Mouse (Mus musculus) myocyte (in vitro differentiated cells): Measurements from ENCODE around the gene Clec18a. TPM values are rescaled to one million over a fixed set of nuclear protein-coding genes. Genes with fewer than 3 reads are reported as not detected.
A peak's percentile ranks its signal among the peaks of the same experiment; 100 is the strongest.

Experiments
- H3K27me3 ChIP-seq: one replicate; pipeline ENCODE4 v1.6.1; 2011; ENCODE audit not compliant: control insufficient read depth, insufficient read depth, insufficient read length
- H3K36me3 ChIP-seq: one replicate; pipeline ENCODE4 v1.6.1; 2011; ENCODE audit not compliant: control insufficient read depth, insufficient read depth
- H3K4me2 ChIP-seq: one replicate; pipeline ENCODE4 v1.6.1; 2011; ENCODE audit warnings: low read depth, control low read depth
- H3K4me3 ChIP-seq: one replicate; pipeline ENCODE4 v1.5.1; 2011; ENCODE audit warnings: mild to moderate bottlenecking, control low read depth, moderate library complexity
- H3K79me2 ChIP-seq: one replicate; pipeline ENCODE4 v1.6.1; 2011; ENCODE audit not compliant: control insufficient read depth, insufficient read depth
- H3ac ChIP-seq: one replicate; pipeline ENCODE4 v1.6.1; 2011; ENCODE audit not compliant: control insufficient read depth, insufficient read length
- CEBPB ChIP-seq: IDR thresholded peaks from 2 replicates; pipeline ENCODE4 v1.6.1; 2011; ENCODE audit warnings: mild to moderate bottlenecking, moderate library complexity; ENCODE audit not compliant: poor library complexity, insufficient read depth, severe bottlenecking
- E2F4 ChIP-seq: IDR thresholded peaks from one replicate; pipeline ENCODE4 v1.6.1; 2011; ENCODE audit warnings: mild to moderate bottlenecking, control low read depth, moderate library complexity; ENCODE audit not compliant: insufficient read depth
- MAX ChIP-seq: IDR thresholded peaks from one replicate; pipeline ENCODE4 v1.6.1; 2011; ENCODE audit warnings: low read depth, mild to moderate bottlenecking, control low read depth
- MYOD1 ChIP-seq, 3 experiments: IDR thresholded peaks; one replicate each; pipeline ENCODE4 v1.6.1; 2011; ENCODE audit warnings: control low read depth in 2 of 3, low read depth in 2 of 3, mild to moderate bottlenecking in 2 of 3, moderate library complexity in 1 of 3; ENCODE audit not compliant: insufficient read length in 2 of 3, control insufficient read depth in 1 of 3
- MYOG ChIP-seq, 3 experiments: IDR thresholded peaks; one replicate each; pipeline ENCODE4 v1.6.1; 2011; ENCODE audit warnings: control low read depth in 2 of 3, low read depth in 2 of 3, mild to moderate bottlenecking in 2 of 3; ENCODE audit not compliant: insufficient read length in 2 of 3, control insufficient read depth in 1 of 3, insufficient read depth in 1 of 3
- POLR2A ChIP-seq: IDR thresholded peaks from one replicate; pipeline ENCODE4 v1.6.1; 2011; ENCODE audit warnings: low read depth, mild to moderate bottlenecking, control low read depth, moderate library complexity; ENCODE audit not compliant: insufficient read length
- POLR2AphosphoS2 ChIP-seq: IDR thresholded peaks from one replicate; pipeline ENCODE4 v1.6.1; 2011; ENCODE audit warnings: low read depth, control low read depth; ENCODE audit not compliant: insufficient read length
- REST ChIP-seq: IDR thresholded peaks from one replicate; pipeline ENCODE4 v1.6.1; 2011; ENCODE audit warnings: mild to moderate bottlenecking, control low read depth, moderate library complexity; ENCODE audit not compliant: insufficient read depth, insufficient read length
- SRF ChIP-seq: IDR thresholded peaks from one replicate; pipeline ENCODE4 v1.6.1; 2011; ENCODE audit warnings: low read depth; ENCODE audit not compliant: control insufficient read depth, insufficient read length
- TCF12 ChIP-seq: IDR thresholded peaks from one replicate; pipeline ENCODE4 v1.6.1; 2011; ENCODE audit warnings: mild to moderate bottlenecking, control low read depth; ENCODE audit not compliant: poor library complexity, insufficient read depth, severe bottlenecking
- TCF3 ChIP-seq: IDR thresholded peaks from one replicate; pipeline ENCODE4 v1.6.1; 2011; ENCODE audit warnings: low read depth, control low read depth; ENCODE audit not compliant: insufficient read length
- USF1 ChIP-seq: IDR thresholded peaks from one replicate; pipeline ENCODE4 v1.6.1; 2011; ENCODE audit warnings: low read depth, mild to moderate bottlenecking, control low read depth, moderate library complexity
- polyA plus RNA-seq: library from polyadenylated mRNA; unstranded; fragments of >200 nt; fragmentation: generic; extraction: Trizol; gene quantifications from one replicate; pipeline ENCODE4 v1.2.1, GENCODE M21; 2012; ENCODE audit warnings: missing spikeins

Gene Clec18a
- polyA plus RNA-seq, 1 experiment, result 1.2 TPM

DNA sequence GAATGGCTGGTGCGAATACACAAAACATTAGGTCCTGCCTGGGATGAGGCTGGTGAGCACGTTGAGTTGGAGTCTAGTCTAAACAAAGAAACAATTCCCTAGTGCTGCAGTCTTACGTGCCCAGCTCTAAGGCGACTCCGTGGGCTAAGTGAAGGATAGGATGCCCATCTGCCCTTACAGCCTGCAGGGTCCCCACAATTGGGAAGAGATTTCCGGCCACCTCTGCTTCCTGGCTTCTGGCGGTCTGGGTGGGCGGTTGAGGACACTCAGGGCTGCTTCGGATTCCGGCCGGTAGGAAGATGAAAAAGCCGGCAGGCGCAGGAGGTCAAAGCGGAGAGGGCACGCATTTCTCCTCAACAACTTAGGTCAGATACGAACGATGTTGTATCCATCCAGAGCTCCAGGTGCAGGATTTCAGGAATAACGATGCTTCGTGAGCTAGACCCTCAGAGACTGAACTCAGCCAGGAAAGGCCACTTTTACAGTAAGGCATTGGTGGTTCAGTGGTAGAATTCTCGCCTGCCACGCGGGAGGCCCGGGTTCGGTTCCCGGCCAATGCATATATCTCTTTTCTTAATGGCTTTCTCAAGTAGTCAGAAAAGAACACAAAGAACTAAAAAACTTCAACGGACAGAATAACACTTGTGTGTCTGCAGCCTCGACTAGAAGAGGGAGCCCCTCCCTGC lies 30.0 kb downstream of the Clec18a start:
- no peaks in the 10 kb centered on the region for H3K36me3 ChIP-seq

DNA sequence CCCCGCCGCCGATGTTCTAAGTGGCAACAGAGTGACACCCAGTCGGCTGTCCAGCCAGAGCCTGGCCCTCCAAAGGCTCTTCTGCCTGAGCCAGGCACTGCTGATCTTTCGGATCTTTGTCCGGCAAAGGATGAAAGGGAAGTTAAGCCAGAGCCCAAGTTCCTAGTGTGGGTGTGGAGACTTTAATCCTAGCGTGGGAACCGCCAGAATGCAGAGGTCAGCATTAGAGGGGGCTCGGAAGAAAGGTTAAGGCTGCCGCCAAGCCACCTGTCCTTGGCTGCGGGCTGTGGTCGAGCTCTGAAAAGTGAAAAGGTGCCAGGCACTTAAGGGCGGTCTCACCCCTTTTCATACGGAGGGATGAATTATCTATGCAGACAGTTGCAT lies 30.5 kb downstream of the Clec18a start:
- Histone ChIP-seq H3K4me3 (peak overlapping the region; percentile 47), H3K36me3 (no peaks in the 10 kb centered on the region), H3K27me3 (no peaks in the 10 kb centered on the region), H3ac (peak overlapping the region; percentile 14), H3K4me2 (peak overlapping the region; percentile 90), H3K79me2 (peaks cover 11% of the 10 kb centered on the region)
- TF ChIP-seq TCF3 (no peak), POLR2AphosphoS2 (no peak), MYOG (IDR thresholded peaks at IDR 0.05; ENCODE audit: control insufficient read depth in 1 of 3, insufficient read depth in 1 of 3, insufficient read length in 2 of 3, low read depth in 2 of 3) (peak in 1 of 3 experiments; percentile 20), TCF12 (no peak), E2F4 (no peak), POLR2A (no peak), REST (no peak), MAX (no peak), SRF (no peak), CEBPB (no peak), MYOD1 (IDR thresholded peaks at IDR 0.05; ENCODE audit: control insufficient read depth in 1 of 3, insufficient read length in 2 of 3, low read depth in 2 of 3) (peak in 1 of 3 experiments; percentile 65), USF1 (no peak)

More for the DNA sequence above, 30.0 kb downstream of the Clec18a start:
- peaks cover 9% of the 10 kb centered on the region for H3K79me2 ChIP-seq
- TF ChIP-seq E2F4 (peak; percentile 33), CEBPB (no peak)
- H3K4me3 ChIP-seq, result peak overlapping the region; percentile 47
- peak overlapping the region; percentile 14 for H3ac ChIP-seq
- H3K4me2 ChIP-seq, result peak overlapping the region; percentile 90
- no peaks in the 10 kb centered on the region for H3K27me3 ChIP-seq

DNA sequence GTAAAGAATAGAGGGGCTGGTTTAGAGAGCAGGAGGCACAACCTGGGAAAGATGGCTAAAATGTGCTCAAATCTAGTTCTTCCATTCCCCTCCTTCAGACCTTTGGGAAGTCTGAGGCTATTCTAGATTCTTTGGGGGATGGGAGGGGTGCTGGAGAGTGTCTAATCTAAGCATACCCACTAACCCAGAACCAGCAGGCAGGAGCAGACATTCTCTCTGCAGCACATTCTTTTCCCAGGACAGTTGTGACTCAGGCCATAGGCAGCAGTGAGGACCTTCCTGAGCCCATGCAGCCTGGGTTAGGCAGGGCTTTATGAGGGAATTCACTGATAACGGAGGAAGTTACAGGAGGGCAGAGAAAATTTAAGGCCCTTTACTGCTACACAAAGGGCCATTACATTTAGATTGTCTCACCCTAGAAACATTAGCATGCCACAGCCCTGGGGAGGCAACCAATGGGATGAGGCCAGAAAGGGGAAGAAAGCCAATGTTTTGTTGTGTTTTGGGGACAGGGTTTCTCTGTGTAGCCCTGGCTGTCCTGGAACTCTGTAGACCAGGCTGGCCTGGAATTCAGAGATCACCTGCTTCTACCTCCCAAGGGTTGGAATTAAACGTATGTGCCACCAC lies 33.2 kb downstream of the Clec18a start:
- TF ChIP-seq MYOG (IDR thresholded peaks at IDR 0.05; ENCODE audit: control insufficient read depth in 1 of 3, insufficient read depth in 1 of 3, insufficient read length in 2 of 3, low read depth in 2 of 3), result no peak
- TF ChIP-seq POLR2AphosphoS2, result peak; percentile 24
- Histone ChIP-seq H3K36me3 (peaks cover 10% of the 10 kb centered on the region), H3K4me2 (peak overlapping the region; percentile 12), H3K79me2 (peaks cover 11% of the 10 kb centered on the region), H3K4me3 (no peak overlapping the region), H3ac (no peak overlapping the region), H3K27me3 (no peaks in the 10 kb centered on the region)

DNA sequence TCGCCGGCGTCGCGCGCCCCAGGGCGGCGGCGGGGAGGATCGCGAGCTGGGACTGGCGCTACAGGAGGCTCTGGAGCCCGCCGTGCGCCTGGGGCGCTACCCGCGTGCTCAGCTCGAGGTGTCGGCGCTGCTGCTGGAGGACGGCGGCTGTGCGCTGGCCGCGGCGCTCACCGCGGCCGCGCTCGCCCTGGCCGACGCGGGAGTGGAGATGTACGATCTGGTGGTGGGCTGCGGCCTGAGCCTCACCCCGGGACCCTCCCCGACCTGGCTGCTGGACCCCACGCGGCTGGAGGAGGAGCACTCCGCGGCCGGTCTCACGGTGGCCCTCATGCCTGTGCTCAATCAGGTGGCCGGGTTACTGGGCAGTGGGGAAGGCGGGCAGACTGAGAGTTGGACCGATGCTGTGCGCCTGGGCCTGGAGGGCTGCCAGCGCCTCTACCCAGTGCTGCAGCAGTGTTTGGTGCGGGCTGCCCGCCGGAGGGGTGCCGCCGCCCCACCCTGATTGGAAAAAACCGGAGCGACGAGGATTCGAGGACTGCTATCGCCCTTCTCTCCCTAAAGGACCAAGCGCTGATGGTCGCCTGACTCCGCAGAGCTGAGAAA lies 35.4 kb downstream of the Clec18a start:
- peaks cover 11% of the 10 kb centered on the region for H3K79me2 ChIP-seq
- TF ChIP-seq MYOD1 (IDR thresholded peaks at IDR 0.05; ENCODE audit: control insufficient read depth in 1 of 3, insufficient read length in 2 of 3, low read depth in 2 of 3) (peak in 1 of 3 experiments; percentile 11), USF1 (no peak), CEBPB (no peak), TCF12 (no peak), MAX (no peak), MYOG (IDR thresholded peaks at IDR 0.05; ENCODE audit: control insufficient read depth in 1 of 3, insufficient read depth in 1 of 3, insufficient read length in 2 of 3, low read depth in 2 of 3) (no peak), TCF3 (no peak), SRF (no peak), REST (no peak), POLR2A (peak; percentile 38), E2F4 (no peak), POLR2AphosphoS2 (no peak)
- no peaks in the 10 kb centered on the region for H3K27me3 ChIP-seq

DNA sequence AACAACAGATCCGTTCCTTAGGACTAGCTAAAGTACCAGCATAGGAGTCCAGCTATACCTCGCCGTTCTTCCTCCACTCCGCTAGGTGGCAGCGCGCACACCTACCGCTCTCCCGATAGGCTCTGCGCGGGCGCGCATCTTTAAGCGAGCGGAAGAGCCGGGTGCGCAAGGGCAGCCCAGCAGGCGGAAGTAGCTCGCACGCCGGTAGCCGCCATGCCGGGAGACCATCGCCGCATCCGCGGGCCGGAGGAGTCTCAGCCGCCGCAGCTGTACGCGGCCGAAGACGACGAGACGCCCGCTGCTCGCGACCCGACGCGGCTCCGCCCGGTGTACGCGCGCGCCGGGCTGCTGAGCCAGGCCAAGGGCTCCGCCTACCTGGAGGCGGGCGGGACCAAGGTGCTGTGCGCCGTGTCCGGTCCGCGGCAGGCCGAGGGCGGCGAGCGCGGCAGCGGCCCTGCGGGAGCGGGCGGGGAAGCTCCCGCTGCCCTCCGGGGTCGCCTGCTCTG lies 36.0 kb downstream of the Clec18a start, which contains the start of gene Exosc6:
Gene Exosc6 (plus strand): TSS at position 182 of the 506 bp plus-strand sequence.
- peaks cover 37% of the 10 kb centered on the region for H3K36me3 ChIP-seq
- peaks cover 11% of the 10 kb centered on the region for H3K79me2 ChIP-seq
- no peaks in the 10 kb centered on the region for H3K27me3 ChIP-seq
- peak within 1 kb of the TSS; percentile 27 for H3K4me3 ChIP-seq
- peak within 1 kb of the TSS; percentile 89 for H3K4me2 ChIP-seq
- H3ac ChIP-seq, result peak within 1 kb of the TSS; percentile 88
- peak in 1 of 3 experiments; percentile 16 for TF ChIP-seq MYOG (IDR thresholded peaks at IDR 0.05; ENCODE audit: control insufficient read depth in 1 of 3, insufficient read depth in 1 of 3, insufficient read length in 2 of 3, low read depth in 2 of 3)
- TF ChIP-seq USF1, result no peak
- TF ChIP-seq TCF3, result peak; percentile 5
- no peak for TF ChIP-seq REST
- TF ChIP-seq MYOD1 (IDR thresholded peaks at IDR 0.05; ENCODE audit: control insufficient read depth in 1 of 3, insufficient read length in 2 of 3, low read depth in 2 of 3), result no peak
- peak; percentile 80 for TF ChIP-seq POLR2A
- no peak for TF ChIP-seq MAX
- no peak for TF ChIP-seq CEBPB
- TF ChIP-seq POLR2AphosphoS2, result peak; percentile 99
- TF ChIP-seq E2F4, result peak; percentile 98
- TF ChIP-seq TCF12, result no peak
- TF ChIP-seq SRF, result peak; percentile 49

More for the DNA sequence above, 35.4 kb downstream of the Clec18a start:
- peak overlapping the region; percentile 88 for H3ac ChIP-seq
- H3K36me3 ChIP-seq, result peaks cover 31% of the 10 kb centered on the region
- H3K4me3 ChIP-seq, result peak overlapping the region; percentile 27
- peak overlapping the region; percentile 89 for H3K4me2 ChIP-seq
